Mouse (Mus musculus): Measurements from ENCODE around the gene Carm1.
A peak's percentile ranks its signal among the peaks of the same experiment; 100 is the strongest.
"Not testable (repeated sequence)": the region's sequence is repeated elsewhere in the genome, so short reads cannot be mapped to it uniquely, and the experiment has no call there.

The Carm1 gene

DNA sequence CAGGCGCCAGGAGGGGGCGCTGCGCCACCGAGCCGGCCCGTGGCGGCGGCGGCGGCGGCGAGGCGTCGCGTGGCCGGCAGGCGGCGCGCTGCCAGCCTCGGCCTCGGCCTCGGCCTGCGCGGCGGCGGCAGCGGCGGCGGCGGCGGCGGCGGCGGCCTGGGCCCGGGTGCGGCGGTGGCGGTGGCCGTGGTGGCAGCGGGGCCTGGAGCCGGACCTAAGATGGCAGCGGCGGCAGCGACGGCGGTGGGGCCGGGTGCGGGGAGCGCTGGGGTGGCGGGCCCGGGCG lies at the start of gene Carm1:
TSS of gene Carm1 (plus strand) at position 106 of the 286 bp plus-strand sequence.
- DNase-seq, result no peak

DNA sequence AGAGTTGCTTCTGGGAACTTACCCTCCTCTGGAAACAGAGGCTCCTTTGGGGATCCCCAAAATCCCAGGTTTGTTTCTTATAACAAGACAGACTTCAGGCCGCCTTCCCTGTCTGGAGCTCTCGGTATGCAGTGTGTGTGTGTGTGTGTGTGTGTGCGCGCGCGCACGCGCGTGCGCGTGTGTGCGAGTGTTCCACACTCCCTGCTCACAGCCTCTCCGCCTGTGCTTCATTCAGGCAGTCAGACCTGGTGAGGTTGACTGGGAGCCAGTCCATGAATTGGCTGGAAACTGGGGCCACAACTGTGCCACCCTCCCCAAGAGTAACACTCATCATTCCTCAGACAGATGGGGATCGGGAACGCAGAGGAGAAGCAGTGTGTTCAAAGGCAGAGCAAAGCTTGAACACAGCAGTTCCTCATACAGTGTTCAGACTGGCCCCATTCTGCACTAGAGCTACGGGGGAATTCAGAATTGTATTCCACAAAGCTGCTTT lies 49.6 kb upstream of the Carm1 start:
- no peak for DNase-seq

DNA sequence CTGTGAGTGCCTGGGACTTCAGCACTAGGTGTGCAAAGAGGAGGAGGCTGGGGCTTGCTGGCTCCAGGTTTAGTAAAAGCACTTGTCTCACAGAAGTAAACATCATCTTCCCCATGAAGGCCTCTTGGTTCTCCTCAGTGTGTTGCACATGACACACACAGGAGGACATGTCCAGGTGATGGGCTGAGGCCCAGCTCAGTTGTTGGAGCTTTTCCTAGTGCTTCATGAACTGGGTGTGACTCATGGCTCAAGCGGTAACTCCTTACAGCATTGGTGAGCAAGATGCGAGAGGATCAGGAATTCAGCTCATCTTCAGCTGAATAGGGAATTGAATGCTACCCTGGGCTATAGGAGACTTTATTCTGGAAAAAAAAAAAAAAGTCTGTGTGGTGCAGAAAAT lies 49.0 kb upstream of the Carm1 start:
- DNase-seq, result no peak

GRCm38 (mm10) chr9:21498284-21498902 lies 48.3 kb upstream of the Carm1 start:
- no peak for DNase-seq

DNA sequence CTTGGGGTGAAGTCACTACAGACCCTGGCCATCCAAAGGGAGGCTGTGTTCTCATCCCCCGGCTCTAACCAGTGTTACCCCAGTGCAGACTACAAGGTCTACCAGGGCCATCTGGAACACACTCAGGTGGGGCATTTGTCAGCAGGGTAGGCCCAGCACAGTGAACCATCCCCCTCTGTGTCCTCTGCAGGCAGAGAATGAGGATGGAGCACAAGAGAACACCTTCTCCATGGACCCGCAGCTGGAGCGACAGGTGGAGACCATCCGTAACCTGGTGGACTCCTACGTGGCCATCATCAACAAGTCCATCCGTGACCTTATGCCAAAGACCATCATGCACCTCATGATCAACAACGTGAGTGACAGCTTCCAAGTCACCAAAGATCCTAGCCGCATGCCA lies 43.3 kb upstream of the Carm1 start:
- DNase-seq, result no peak

- DNase-seq, result no peak
These were observed 40.9 kb upstream of the Carm1 start for GRCm38 (mm10) chr9:21505767-21506166.

GRCm38 (mm10) chr9:21507753-21508430 lies 38.8 kb upstream of the Carm1 start:
- DNase-seq, result no peak

DNA sequence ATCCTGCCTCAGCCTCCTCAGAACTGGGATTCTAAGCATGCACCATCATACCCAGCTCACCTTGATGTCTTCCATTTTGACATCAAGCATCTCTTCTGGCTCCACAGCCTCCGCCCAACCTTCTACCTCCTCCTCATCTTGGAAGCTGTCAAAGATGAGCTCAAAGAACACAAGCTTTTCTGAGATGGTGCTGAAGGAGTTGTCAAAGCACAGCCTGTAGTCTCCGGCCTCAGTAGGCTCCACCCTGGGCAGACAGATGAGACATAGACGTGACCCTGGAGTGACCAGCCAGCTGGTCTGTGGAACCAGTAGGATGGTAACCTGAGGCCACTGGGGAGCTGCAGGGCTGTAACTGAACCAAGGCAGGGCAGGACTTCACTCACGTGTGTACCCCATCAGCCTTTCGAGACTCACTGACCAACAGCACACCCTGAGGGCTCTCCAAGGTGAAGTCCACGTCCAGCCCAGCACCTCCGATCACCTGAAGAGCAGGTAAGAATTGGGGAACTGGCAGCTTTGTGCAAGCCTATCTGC lies 37.8 kb upstream of the Carm1 start:
- DNase-seq, result no peak

GRCm38 (mm10) chr9:21509772-21510688 lies 36.7 kb upstream of the Carm1 start, which contains the start of gene Tmed1:
Tmed1 (minus strand) TSS chr9:21510252.
- DNase-seq, result peak; percentile 83

DNA sequence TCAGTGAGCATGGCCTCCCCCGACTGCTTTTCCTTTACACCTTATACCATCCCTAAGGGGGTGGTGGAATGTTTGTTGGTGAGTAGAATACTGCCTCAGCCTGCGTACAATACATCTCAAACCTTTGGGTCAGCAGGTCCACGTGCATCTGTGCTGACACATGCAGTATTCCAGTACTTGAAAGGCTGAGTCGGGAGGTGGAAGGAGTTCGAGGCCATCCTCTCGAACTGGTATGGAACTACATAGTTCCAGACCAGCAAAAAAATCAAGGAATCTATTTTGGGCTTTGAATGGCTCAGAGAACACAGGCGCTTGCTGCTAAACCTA lies 36.0 kb upstream of the Carm1 start:
- DNase-seq, result no peak

DNA sequence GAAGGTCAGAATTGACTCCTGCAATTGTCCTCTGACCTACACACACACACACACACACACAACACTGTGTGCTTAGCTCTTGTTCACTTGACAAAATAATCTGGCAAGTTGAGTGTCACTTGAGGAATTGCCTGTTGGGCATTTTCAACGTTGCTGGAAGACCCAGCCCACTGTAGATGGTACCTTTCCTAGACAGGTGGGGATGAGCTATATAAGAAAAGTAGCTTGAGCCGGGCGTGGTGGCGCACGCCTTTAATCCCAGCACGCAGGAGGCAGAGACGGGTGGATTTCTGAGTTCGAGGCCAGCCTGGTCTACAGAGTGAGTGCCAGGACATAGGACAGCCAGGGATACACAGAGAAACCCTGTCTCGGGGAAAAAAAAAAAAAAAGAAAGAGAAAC lies 35.6 kb upstream of the Carm1 start:
- DNase-seq, result no peak

- DNase-seq, result no peak
These were observed 33.2 kb upstream of the Carm1 start for GRCm38 (mm10) chr9:21513466-21513865.

GRCm38 (mm10) chr9:21517947-21518495 lies 28.7 kb upstream of the Carm1 start:
- DNase-seq, result no peak

DNA sequence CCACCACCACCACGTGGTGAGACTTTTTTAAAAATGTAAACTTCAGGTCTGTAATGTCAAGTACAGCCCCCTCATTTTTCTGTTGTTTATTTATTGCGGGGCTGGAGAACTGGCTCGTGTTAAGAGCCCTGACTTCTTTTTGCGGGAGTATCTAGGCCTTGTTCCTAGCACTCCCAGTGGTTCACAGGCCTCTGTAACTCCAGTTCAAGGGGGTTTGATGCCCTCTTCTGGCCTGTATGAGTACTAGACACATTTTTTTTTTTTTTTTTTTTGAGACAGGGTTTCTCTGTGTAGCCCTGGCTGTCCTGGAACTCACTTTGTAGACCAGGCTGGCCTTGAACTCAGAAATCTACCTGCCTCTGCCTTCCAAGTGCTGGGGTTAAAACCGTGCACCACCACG lies 28.0 kb upstream of the Carm1 start:
- not testable (repeated sequence) for DNase-seq

DNA sequence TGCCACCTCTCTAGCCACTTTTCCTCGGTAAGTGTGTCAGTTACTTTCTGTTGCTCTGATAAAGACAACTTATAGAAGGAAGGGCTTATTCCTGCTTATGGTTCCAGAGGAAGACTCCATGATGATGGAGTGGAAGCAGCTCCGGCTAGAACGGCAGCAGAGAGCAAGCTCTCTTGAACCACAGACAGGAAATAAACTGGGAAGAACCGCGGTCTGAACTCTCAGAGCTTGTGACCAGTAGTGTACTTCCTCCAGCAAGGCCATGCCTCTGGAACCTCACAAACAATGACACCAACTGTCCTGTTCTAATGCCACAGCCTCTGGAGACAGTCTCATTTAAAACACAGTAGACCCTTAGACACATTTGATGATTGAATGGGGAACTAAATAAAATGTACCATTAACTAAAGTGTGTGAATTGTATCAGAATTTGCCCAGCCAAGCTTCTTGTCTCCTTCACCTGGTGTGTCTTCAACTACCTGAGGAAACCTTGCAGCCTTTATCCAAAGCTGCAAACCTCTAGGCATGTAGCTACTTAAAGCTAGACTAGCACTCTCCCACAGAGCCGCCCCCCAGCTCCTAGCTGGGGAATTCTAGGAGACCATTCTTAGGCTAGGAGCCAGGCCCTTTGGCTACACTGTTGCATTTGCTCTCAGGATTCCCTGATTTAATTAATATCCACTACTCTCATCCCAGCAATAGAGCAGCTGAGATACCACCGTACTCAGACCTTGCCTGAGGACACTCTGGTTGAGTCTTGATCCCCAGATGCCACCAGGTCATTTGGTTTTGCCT lies 21.4 kb upstream of the Carm1 start:
- peak; percentile 19 for DNase-seq

DNA sequence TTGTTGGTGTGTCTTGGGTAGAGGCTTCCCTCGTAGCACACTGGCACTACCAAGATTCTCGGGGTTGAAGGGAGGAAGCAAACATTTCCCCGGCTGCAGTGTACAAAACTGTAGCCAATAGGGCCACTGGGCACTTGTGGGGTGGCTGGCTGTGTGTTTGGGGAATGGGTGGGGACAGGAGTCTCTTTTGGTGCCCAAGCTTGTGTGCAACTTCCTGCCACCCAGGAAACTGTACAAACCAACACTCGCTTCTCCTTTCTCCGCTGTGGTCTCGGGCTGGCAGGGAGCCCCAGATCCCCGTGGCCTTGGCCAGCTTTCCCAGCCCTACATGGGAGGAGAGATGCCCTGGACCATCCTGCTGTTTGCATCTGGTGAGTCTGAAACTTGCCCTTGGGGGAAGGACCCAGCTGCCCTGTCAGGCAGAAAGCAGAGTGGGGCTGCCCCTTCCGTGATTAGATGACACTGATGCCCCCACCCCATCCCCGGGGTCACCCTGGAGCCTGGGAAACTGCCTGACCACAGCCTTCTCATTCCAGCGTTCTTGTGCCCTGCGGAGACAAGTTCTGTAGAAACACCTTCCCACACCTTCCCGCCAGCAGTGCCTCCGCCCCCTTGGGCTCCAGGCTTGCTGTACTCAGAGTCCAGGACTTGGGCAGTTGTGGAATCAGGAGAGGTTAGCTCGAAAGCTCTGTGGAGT lies 20.6 kb upstream of the Carm1 start, which contains the start of gene AB124611:
TSS of gene AB124611 (plus strand) at position 240 of the 697 bp plus-strand sequence.
- DNase-seq, result peak; percentile 60

- DNase-seq, result no peak
These were observed 20.1 kb upstream of the Carm1 start for GRCm38 (mm10) chr9:21526634-21526944.

DNA sequence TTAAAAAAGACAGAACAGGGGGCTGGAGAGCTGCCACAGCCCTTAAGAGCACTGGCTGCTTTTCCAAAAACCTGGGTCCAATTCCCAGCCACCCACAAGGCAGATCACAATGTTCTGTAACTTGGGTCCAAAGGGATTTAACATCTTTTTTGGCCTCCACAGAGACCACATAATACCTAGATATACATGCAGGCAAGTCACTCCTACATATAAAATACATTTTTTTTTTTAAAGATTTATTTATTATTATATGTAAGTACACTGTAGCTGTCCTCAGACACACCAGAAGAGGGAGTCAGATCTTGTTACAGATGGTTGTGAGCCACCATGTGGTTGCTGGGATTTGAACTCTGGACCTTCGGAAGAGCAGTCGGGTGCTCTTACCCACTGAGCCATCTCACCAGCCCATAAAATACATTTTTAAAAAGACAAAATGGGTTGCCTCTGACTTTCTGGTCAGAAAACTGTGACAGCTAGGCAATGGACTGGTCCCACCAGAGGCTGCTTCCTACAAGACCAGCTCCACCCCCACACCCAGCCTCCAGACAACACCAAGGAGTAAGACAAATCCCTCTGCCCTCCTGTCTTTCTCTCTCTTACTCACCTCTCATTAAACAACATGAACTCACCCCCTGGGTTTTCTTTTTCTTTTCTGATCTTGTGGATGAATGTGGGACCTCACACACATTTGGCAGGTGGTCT lies 19.4 kb upstream of the Carm1 start:
- no peak for DNase-seq

- DNase-seq, result no peak
These were observed 18.8 kb upstream of the Carm1 start for GRCm38 (mm10) chr9:21527917-21528324.

GRCm38 (mm10) chr9:21536501-21536900 lies 10.2 kb upstream of the Carm1 start:
- no peak for DNase-seq

DNA sequence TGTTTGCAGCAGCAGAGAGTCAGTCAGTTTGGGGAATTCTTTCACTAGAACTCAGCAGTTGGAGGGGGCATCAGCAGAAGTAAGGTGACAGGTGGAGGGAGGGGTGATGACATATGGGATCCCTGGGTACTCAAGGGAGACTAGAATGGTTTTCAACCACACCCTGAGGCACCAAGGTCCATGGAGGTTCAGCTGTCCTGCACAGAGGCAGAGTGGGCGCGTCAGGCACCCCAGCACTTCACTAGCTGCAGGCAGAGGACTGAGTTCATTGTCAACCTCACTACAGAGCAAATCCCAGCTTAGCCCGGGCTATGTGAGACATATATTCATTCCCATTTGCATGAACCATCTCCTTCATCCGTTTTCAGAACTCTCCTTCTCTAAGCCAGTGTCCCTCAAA lies 9.7 kb upstream of the Carm1 start:
- DNase-seq, result no peak
